Mouse (Mus musculus) neural tube, embryonic 11.5 days (tissue): ENCODE measurements around the gene Rai1. TPM values are rescaled to one million over a fixed set of nuclear protein-coding genes. Genes with fewer than 3 reads are reported as not detected.

ENCODE experiments used
- ATAC-seq: fragments of 200-750 bp; cut with Nextera tagmentation; 2 replicates; pipeline ENCODE4 v1.8.0; 2017; ENCODE audit warnings: moderate number of reproducible peaks, mild to moderate bottlenecking, moderate TSS enrichment, moderate library complexity; ENCODE audit not compliant: insufficient read depth, low FRiP score, low TSS enrichment
- DNase-seq: peaks from one replicate; pipeline ENCODE4 v3.0.0-alpha.2; 2015; ENCODE audit warnings: low spot score
- H3K27ac ChIP-seq: fragments of 300-500 bp; sonication (generic); 2 replicates; pipeline ENCODE4 v1.5.1; 2014; ENCODE audit warnings: low read depth, mild to moderate bottlenecking, low read length
- H3K27me3 ChIP-seq: fragments of 300-500 bp; sonication (generic); 2 replicates; pipeline ENCODE4 v1.6.1; 2014; ENCODE audit warnings: mild to moderate bottlenecking, low read length, mixed read lengths; ENCODE audit not compliant: control insufficient read depth, insufficient read depth
- H3K36me3 ChIP-seq: fragments of 300-500 bp; sonication (generic); 2 replicates; pipeline ENCODE4 v1.6.1; 2014; ENCODE audit warnings: mild to moderate bottlenecking, low read length, moderate library complexity, mixed read lengths; ENCODE audit not compliant: control insufficient read depth, insufficient read depth
- H3K4me1 ChIP-seq: fragments of 300-500 bp; sonication (generic); 2 replicates; pipeline ENCODE4 v1.6.1; 2014; ENCODE audit warnings: low read length, mixed read lengths; ENCODE audit not compliant: control insufficient read depth, insufficient read depth
- H3K4me2 ChIP-seq: fragments of 300-500 bp; sonication (generic); 2 replicates; pipeline ENCODE4 v1.6.1; 2014; ENCODE audit warnings: low read depth, mild to moderate bottlenecking, moderate library complexity
- H3K4me3 ChIP-seq: fragments of 300-500 bp; sonication (generic); 2 replicates; pipeline ENCODE4 v1.5.1; 2014; ENCODE audit warnings: low read depth, low read length
- H3K9ac ChIP-seq: fragments of 300-500 bp; sonication (generic); 2 replicates; pipeline ENCODE4 v1.6.1; 2014; ENCODE audit warnings: mild to moderate bottlenecking, low read length
- H3K9me3 ChIP-seq: fragments of 300-500 bp; sonication (generic); 2 replicates; pipeline ENCODE4 v1.6.1; 2016; ENCODE audit warnings: low read length; ENCODE audit not compliant: control insufficient read depth
- WGBS: fragments of 180-500 bp; shearing (Covaris S2); extraction: QIAGEN DNeasy Blood & Tissue Kit; methylation state at CpG from one replicate; pipeline ENCODE4 v1.1.7; 2014; 5-methylcytosine and 5-hydroxymethylcytosine counted together
- polyA plus RNA-seq: library from polyadenylated mRNA; unstranded; fragments of >200 nt; fragmentation: Nextera tagmentation; extraction: Ambion mirVana; gene quantifications from 2 replicates; pipeline ENCODE4 v1.2.1, GENCODE M21; 2014

Rai1 gene
- polyA plus RNA-seq, 1 experiment from 2014 or later = 28.5 TPM

DNA sequence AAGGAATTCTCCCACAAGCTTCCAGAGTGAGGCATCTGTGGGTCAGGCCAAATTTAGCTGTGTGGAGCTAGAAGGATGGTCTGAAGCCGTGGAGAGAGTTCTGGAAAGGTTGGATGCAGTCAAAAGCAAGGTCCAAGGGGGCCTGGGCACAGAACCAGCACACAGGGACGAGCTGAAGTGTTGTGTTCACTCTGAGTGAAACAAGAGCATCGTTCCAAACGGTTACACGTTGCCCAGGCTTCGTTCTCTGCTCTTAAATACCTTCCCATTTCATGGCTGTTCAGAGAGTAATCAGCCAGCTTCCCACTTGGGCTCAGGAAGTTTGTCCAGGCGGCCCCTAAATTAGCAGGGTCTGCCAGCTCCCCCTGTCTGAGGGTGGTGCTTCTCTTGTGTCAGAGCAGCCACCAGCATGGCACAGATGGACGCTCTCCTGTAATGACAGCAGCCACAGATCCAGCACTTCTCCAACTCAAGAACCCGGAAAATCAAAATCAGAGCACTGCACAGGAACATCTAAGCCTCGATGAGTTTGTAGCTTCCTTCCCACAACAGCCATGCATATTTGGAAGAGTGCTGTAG is 68.9 kb downstream of the Rai1 start:
- no peak overlapping the region for H3K9ac ChIP-seq
- ATAC-seq (no peak), DNase-seq (no peak)
- H3K27me3 ChIP-seq = no peaks in the 10 kb centered on the region
- no peak overlapping the region for H3K27ac ChIP-seq
- 72% methylated on average over 10 of the region's 10 CpGs for WGBS
- peaks cover 40% of the 10 kb centered on the region for H3K4me1 ChIP-seq
- H3K4me3 ChIP-seq = no peak overlapping the region
- no peaks in the 10 kb centered on the region for H3K36me3 ChIP-seq
- H3K4me2 ChIP-seq = no peak overlapping the region
- no peaks in the 10 kb centered on the region for H3K9me3 ChIP-seq

- Histone ChIP-seq H3K9ac (peak overlapping the region; percentile 64), H3K9me3 (no peaks in the 10 kb centered on the region), H3K4me1 (peaks cover 36% of the 10 kb centered on the region), H3K4me2 (peak overlapping the region; percentile 100), H3K27ac (peak overlapping the region; percentile 94), H3K27me3 (no peaks in the 10 kb centered on the region), H3K36me3 (no peaks in the 10 kb centered on the region), H3K4me3 (peak overlapping the region; percentile 59)
- peak; percentile 62 for ATAC-seq
- DNase-seq = peak; percentile 76
- under 1% methylated on average over 63 of the region's 66 CpGs for WGBS
These were observed 70.8 kb downstream of the Rai1 start for GRCm38 (mm10) chr11:60175371-60176181.

DNA sequence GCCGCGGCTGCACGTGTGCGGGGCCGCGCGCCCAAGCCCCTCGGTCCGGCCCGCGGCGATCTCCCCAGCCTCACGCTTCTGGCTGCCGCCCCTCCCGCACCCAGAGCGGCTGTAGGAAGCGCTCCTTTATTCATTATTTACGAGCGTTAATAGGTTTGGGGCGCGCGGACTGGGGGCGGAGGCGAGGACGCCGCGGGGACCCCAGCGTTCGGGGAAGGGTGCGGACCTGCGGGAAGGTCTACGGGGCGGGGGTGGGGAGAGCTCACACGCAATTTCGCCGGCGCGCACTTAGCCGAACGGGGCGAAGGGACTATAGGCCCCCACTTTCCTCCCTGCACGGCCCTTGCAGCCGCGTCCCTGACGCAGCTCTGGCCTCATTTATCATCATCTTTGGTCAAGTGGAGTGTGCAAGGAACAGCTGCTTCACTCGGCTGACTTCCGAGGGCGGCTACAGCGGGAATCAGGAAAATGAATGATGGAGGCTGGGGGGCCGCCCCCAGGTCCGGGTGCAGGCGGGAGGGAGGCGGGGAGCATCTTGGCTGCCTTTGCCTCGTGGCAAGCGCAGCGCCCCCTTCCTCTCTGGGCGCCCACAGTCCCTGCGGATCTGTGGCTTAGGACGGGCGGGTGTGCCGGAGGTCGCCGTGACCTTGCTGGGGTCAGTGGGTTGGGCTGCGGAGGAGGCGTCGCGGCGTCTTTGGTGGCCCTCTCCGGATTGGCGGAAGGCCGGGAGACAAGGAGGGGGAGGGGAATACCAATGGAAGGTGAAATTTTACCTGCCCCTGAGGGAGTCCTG is 71.6 kb downstream of the Rai1 start:
- no peaks in the 10 kb centered on the region for H3K9me3 ChIP-seq
- H3K9ac ChIP-seq = peak overlapping the region; percentile 64
- DNase-seq (peak; percentile 83), ATAC-seq (peak; percentile 63)
- WGBS = under 1% methylated on average over 69 of the region's 71 CpGs
- no peaks in the 10 kb centered on the region for H3K36me3 ChIP-seq
- peaks cover 33% of the 10 kb centered on the region for H3K4me1 ChIP-seq
- peak overlapping the region; percentile 94 for H3K27ac ChIP-seq
- no peaks in the 10 kb centered on the region for H3K27me3 ChIP-seq
- H3K4me2 ChIP-seq = peak overlapping the region; percentile 100
- H3K4me3 ChIP-seq = peak overlapping the region; percentile 59

- 2% methylated on average over 41 of the region's 42 CpGs for WGBS
- peak overlapping the region; percentile 94 for H3K27ac ChIP-seq
- DNase-seq (peak; percentile 59), ATAC-seq (peak; percentile 32)
- peak overlapping the region; percentile 64 for H3K9ac ChIP-seq
- H3K4me3 ChIP-seq = peak overlapping the region; percentile 59
- peak overlapping the region; percentile 100 for H3K4me2 ChIP-seq
- H3K4me1 ChIP-seq = peaks cover 40% of the 10 kb centered on the region
- no peaks in the 10 kb centered on the region for H3K9me3 ChIP-seq
- no peaks in the 10 kb centered on the region for H3K27me3 ChIP-seq
- H3K36me3 ChIP-seq = no peaks in the 10 kb centered on the region
These were observed 72.3 kb downstream of the Rai1 start for GRCm38 (mm10) chr11:60176975-60177657.

DNA sequence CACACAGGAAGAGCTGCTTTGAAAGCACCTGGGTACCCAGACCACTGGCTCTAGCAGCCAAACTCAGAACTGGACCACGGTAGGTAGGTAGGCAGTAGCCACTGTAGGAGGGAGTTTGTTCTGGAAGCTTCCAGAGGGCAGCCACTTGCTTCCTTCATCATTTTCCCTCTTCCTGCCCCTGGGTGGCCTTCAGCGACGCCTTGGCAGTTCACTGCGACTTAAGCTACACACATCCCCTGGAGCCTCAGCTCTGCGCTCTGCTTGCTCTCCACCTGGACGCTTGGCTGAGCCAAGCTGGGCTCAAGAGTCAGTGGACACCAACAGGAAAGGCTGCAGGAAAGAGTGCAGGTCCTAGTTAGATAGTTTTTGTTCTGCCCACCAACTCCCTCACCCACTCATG is 73.2 kb downstream of the Rai1 start:
- Histone ChIP-seq H3K4me3 (no peak overlapping the region), H3K9ac (peak overlapping the region; percentile 64), H3K4me2 (0 out of 2 replicates have a peak overlapping the region, but pooled peaks have one; percentile 100), H3K36me3 (no peaks in the 10 kb centered on the region), H3K4me1 (peaks cover 47% of the 10 kb centered on the region), H3K27ac (peak overlapping the region; percentile 94), H3K27me3 (no peaks in the 10 kb centered on the region), H3K9me3 (no peaks in the 10 kb centered on the region)
- ATAC-seq (no peak), DNase-seq (no peak)
- WGBS = 65% methylated on average over 6 of the region's 6 CpGs

- Histone ChIP-seq H3K9ac (no peak overlapping the region), H3K9me3 (no peaks in the 10 kb centered on the region), H3K4me2 (no peak overlapping the region), H3K4me1 (peaks cover 52% of the 10 kb centered on the region), H3K4me3 (no peak overlapping the region), H3K27me3 (no peaks in the 10 kb centered on the region), H3K27ac (no peak overlapping the region), H3K36me3 (no peaks in the 10 kb centered on the region)
- ATAC-seq (no peak), DNase-seq (no peak)
These were observed 73.7 kb downstream of the Rai1 start for GRCm38 (mm10) chr11:60178506-60178905.

DNA sequence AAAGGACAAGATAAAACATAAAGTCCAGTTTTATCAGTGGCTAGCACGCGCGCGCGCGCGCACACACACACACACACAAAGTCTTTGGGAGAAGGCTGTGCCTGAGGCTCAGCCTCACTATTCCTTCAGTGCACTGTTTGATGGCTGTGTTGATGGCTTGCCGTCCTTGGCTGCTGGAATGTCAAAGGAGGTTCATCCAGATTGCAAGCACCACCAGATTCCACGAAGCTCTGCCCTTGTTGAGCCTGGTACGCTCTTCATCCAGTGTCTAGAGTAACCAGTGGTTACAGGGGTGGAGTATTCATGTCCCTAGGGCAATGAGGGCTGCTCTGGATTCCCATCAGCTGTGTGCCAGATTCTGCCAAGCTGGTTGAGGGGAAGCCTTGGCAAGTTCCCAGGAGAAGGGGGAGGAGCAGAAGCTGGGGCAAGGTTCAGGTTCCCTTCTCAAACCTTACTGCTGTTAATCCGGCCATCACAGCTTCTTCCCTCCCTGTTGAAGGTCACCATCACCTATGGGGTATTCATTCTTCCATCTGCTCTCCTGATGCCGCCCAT is 77.4 kb downstream of the Rai1 start:
- ATAC-seq (no peak), DNase-seq (no peak)
- Histone ChIP-seq H3K4me2 (no peak overlapping the region), H3K27me3 (no peaks in the 10 kb centered on the region), H3K36me3 (peaks cover 15% of the 10 kb centered on the region), H3K27ac (peak overlapping the region; percentile 76), H3K9me3 (no peaks in the 10 kb centered on the region), H3K4me3 (no peak overlapping the region), H3K9ac (no peak overlapping the region), H3K4me1 (peaks cover 48% of the 10 kb centered on the region)
- 86% methylated on average over 12 of the region's 12 CpGs for WGBS

DNA sequence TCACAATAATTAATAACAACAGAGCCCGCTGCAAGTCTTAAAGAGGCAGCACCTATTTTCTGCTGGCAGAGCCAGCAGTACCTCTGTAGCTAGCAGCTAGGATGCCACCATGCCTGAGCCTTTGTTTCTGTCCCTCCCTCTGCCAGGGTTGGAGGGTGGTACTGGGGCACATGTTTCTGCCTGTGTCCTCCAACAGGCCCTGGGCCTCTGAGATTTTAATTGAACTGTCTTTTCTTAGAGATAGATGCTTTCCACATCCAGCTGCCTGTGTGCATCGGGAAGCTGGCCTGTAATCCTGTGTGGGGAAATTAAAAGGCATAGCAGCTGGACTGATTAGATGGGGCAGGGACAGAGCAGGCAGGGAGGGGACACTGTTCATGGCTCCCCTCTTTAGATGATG is 77.9 kb downstream of the Rai1 start:
- Histone ChIP-seq H3K9me3 (no peaks in the 10 kb centered on the region), H3K9ac (peak overlapping the region; percentile 39; the same call in 1 of the 2 replicates), H3K4me3 (no peak overlapping the region), H3K27me3 (no peaks in the 10 kb centered on the region), H3K4me2 (no peak overlapping the region), H3K27ac (peak overlapping the region; percentile 76), H3K36me3 (peaks cover 20% of the 10 kb centered on the region), H3K4me1 (peaks cover 42% of the 10 kb centered on the region)
- DNase-seq (no peak), ATAC-seq (no peak)
- 62% methylated on average over 2 of the region's 2 CpGs for WGBS
